Mouse (Mus musculus) intestine, embryonic 16.5 days (tissue): Measurements from ENCODE around the gene Zfp810. TPM values are rescaled to one million over a fixed set of nuclear protein-coding genes. Genes with fewer than 3 reads are reported as not detected.

Source experiments
- ATAC-seq: fragments of 200-750 bp; cut with Nextera tagmentation; 2 replicates; pipeline ENCODE4 v1.8.0; 2017; ENCODE audit warnings: moderate TSS enrichment, moderate library complexity
- H3K27ac ChIP-seq: fragments of 300-500 bp; sonication (generic); 2 replicates; pipeline ENCODE4 v1.5.1; 2014; ENCODE audit warnings: mild to moderate bottlenecking, low read length
- H3K27me3 ChIP-seq: fragments of 300-500 bp; sonication (generic); replicated peaks from 2 replicates; pipeline ENCODE4 v1.6.1; 2014; ENCODE audit warnings: low read length, control low read depth, mixed read lengths; ENCODE audit not compliant: control insufficient read depth, insufficient read depth
- H3K36me3 ChIP-seq: fragments of 300-500 bp; sonication (generic); 2 replicates; pipeline ENCODE4 v1.6.1; 2014; ENCODE audit warnings: low read length, control low read depth; ENCODE audit not compliant: control insufficient read depth, insufficient read depth
- H3K4me1 ChIP-seq: fragments of 300-500 bp; sonication (generic); 2 replicates; pipeline ENCODE4 v1.6.1; 2014; ENCODE audit warnings: low read length, control low read depth, mixed read lengths; ENCODE audit not compliant: control insufficient read depth, insufficient read depth
- H3K4me2 ChIP-seq: fragments of 300-500 bp; sonication (generic); 2 replicates; pipeline ENCODE4 v1.6.1; 2014; ENCODE audit warnings: low read depth, low read length, control low read depth
- H3K4me3 ChIP-seq: fragments of 300-500 bp; sonication (generic); 2 replicates; pipeline ENCODE4 v1.5.1; 2014; ENCODE audit warnings: mild to moderate bottlenecking, low read length
- H3K9ac ChIP-seq: fragments of 300-500 bp; sonication (generic); 2 replicates; pipeline ENCODE4 v1.6.1; 2014; ENCODE audit warnings: low read depth, low read length
- H3K9me3 ChIP-seq: fragments of 300-500 bp; sonication (generic); 2 replicates; pipeline ENCODE4 v1.6.1; 2016; ENCODE audit warnings: low read length, control low read depth; ENCODE audit not compliant: control insufficient read depth
- WGBS: fragments of 180-500 bp; shearing (Covaris S2); extraction: QIAGEN DNeasy Blood & Tissue Kit; methylation state at CpG from one replicate; pipeline ENCODE4 v1.1.7; 2014; 5-methylcytosine and 5-hydroxymethylcytosine counted together
- polyA plus RNA-seq: library from polyadenylated mRNA; unstranded; fragments of >200 nt; fragmentation: Nextera tagmentation; extraction: Ambion mirVana; gene quantifications from 2 replicates; pipeline ENCODE4 v1.2.1, GENCODE M21; 2015

Gene Zfp810
- polyA plus RNA-seq, 1 experiment from 2014 or later = 12.7 TPM

DNA sequence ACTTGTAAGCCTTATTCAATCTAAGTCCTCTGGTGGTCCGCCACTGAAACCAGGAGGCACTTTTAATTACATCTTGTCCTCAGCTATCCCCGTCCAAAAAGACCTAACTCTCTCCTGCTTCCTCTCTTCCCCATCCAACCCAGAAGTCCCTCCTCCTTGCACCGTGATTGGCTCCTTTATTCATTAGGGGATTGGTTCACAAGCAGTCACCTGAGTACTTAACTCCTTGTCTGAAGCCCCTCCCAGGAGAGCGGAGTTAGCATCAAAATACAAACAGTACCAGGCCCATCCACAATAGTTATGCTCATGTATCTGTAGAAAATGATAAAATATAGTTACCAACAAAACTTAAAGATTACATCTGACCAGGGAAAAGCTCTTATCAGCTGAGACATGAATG is 67.4 kb downstream of the Zfp810 start:
- no peak overlapping the region for H3K27ac ChIP-seq
- 97% methylated on average over 4 of the region's 4 CpGs for whole genome bisulfite sequencing

DNA sequence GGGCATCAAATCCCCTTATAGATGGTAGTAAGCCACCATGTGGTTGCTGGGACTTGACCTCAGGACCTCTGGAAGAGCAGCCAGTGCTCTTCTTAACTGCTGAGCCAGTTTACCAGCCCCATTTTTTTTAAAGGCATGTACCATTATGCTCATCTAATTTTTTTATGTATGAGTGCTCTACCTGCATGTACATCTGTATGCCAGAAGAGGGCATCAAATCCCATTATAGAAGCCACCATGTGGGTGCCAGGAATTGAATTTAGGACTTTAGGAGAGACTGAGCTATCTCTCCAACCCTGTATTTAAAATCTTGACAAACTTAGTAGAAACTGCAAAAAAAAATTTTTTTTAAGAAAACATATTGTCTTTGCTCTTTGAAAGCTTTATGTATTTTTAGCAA is 76.9 kb downstream of the Zfp810 start:
- Histone ChIP-seq H3K4me2 (no peak overlapping the region), H3K27ac (no peak overlapping the region), H3K9me3 (no peaks in the 10 kb centered on the region), H3K4me3 (no peak overlapping the region), H3K36me3 (peaks cover 8% of the 10 kb centered on the region), H3K4me1 (no peaks in the 10 kb centered on the region), H3K27me3 (no peaks in the 10 kb centered on the region), H3K9ac (no peak overlapping the region)
- no peak for ATAC-seq

More for the DNA sequence above, 67.4 kb downstream of the Zfp810 start:
- ATAC-seq = no peak
- no peak overlapping the region for H3K4me3 ChIP-seq
- no peaks in the 10 kb centered on the region for H3K4me1 ChIP-seq
- H3K27me3 ChIP-seq = no peaks in the 10 kb centered on the region
- H3K36me3 ChIP-seq = peaks cover 56% of the 10 kb centered on the region
- H3K9me3 ChIP-seq = no peaks in the 10 kb centered on the region
- no peak overlapping the region for H3K4me2 ChIP-seq
- H3K9ac ChIP-seq = no peak overlapping the region

DNA sequence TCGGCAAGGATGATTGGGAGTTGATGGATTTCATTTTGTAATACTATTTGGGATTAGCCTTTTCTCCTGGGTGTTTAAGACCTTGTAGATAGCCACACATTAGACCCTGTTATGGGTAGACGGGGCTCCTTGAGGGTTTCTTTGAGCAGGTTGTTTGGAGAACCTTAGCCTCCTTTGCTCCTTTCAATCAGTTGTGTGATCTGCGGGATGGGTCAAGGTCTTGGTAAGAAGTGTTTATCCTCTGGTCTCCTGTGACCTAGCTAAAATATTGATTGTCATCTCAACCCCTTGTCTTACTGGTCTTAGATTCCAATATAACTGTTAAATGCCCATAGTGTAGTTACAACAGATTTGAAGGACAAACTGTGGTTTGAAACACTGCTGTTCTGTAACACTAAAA is 77.4 kb downstream of the Zfp810 start:
- Histone ChIP-seq H3K27ac (no peak overlapping the region), H3K9ac (no peak overlapping the region), H3K4me1 (no peaks in the 10 kb centered on the region), H3K36me3 (peaks cover 3% of the 10 kb centered on the region; the same call in 1 of the 2 replicates), H3K4me3 (no peak overlapping the region), H3K9me3 (no peaks in the 10 kb centered on the region), H3K27me3 (no peaks in the 10 kb centered on the region), H3K4me2 (no peak overlapping the region)
- 79% methylated on average over 3 of the region's 3 CpGs for WGBS
- no peak for ATAC-seq

DNA sequence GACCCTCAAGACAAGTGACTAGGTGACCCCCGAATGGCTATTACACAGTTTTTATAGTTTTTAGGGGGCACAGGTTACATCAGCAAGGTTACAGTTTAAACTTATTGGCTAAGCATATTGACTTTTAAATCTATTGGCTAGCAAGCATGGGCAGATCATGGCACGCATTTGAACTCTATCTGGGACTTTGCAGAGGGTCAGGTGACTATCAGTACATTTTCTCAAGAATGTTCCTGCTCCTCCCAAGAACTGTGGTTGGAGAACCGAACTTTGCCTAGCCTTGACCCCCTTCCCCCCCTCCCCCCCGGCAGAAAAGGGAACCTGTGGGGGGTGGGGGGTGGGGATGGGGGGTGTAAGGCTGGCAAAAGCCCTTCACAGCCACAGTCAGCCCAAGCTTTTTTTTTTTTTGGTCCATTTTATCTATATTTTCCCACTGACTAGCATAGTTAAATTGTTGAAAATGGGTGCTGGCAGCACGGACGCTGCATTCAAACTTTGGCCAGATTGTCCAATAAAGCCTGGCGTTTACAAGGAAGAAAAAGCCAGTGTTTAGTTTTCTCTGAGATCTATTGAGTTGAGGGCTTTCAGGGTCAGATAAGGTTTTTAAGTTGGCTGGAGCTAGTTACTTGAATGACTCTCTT is 77.9 kb downstream of the Zfp810 start:
- Histone ChIP-seq H3K9me3 (no peaks in the 10 kb centered on the region), H3K36me3 (no peaks in the 10 kb centered on the region), H3K9ac (no peak overlapping the region), H3K4me1 (no peaks in the 10 kb centered on the region), H3K4me2 (no peak overlapping the region), H3K4me3 (no peak overlapping the region), H3K27ac (no peak overlapping the region; the same call in 1 of the 2 replicates), H3K27me3 (no peaks in the 10 kb centered on the region)
- WGBS = 80% methylated on average over 7 of the region's 7 CpGs
- no peak for ATAC-seq

DNA sequence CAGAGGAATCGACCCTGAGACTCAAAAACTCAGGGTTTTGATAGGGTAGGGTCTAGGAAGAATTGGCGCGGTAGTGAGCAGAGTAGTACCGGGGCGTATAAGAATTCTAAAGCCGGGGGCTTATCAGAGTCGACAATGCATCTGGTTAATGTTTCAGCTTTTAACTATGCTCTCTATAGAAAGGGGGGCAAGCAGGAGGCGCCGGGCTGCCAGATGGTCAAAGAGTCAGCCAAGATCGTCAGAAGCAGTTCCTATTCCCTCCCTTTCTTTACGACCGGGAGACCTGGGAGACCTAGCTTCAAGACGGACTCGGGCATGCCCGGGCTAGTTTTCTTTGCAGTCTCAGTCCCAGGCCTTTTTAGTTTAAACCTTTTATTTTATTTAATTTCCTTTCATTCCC is 80.6 kb downstream of the Zfp810 start:
- no peak overlapping the region for H3K9ac ChIP-seq
- H3K4me3 ChIP-seq = peak overlapping the region; percentile 28; the same call in 1 of the 2 replicates
- H3K36me3 ChIP-seq = no peaks in the 10 kb centered on the region
- no peaks in the 10 kb centered on the region for H3K9me3 ChIP-seq
- ATAC-seq = no peak
- no peaks in the 10 kb centered on the region for H3K27me3 ChIP-seq
- peaks cover 2% of the 10 kb centered on the region; the same call in 1 of the 2 replicates for H3K4me1 ChIP-seq
- WGBS = 59% methylated on average over 15 of the region's 15 CpGs
- H3K27ac ChIP-seq = peak overlapping the region; percentile 37
- H3K4me2 ChIP-seq = 0 out of 2 replicates have a peak overlapping the region, but pooled peaks have one; percentile 25

Other genes starting within 250 kb of the Zfp810 start
- not detected in 2 replicates for gene Gm49318, start 236.4 kb downstream of the Zfp810 start, polyA plus RNA-seq
- gene Zfp653, start 236.3 kb downstream of the Zfp810 start, polyA plus RNA-seq = 9.2 and 9.7 TPM in 2 replicates
- gene Ecsit, start 222.2 kb downstream of the Zfp810 start, polyA plus RNA-seq = 50.8 and 54.2 TPM in 2 replicates
- 324 and 348 TPM in 2 replicates for gene Cnn1, start 208.4 kb downstream of the Zfp810 start, polyA plus RNA-seq
- 134 and 157 TPM in 2 replicates for gene Elof1, start 190.5 kb downstream of the Zfp810 start, polyA plus RNA-seq
- 78.2 and 87.5 TPM in 2 replicates for gene Acp5, start 171.9 kb downstream of the Zfp810 start, polyA plus RNA-seq
- gene Pigyl, start 150.8 kb downstream of the Zfp810 start, polyA plus RNA-seq = 93.1 and 94.5 TPM in 2 replicates
- 0.58 and 0.65 TPM in 2 replicates for gene Zfp872, start 119.6 kb downstream of the Zfp810 start, polyA plus RNA-seq
- 19.1 and 21.8 TPM in 2 replicates for gene Zfp809, start 81.9 kb downstream of the Zfp810 start, polyA plus RNA-seq
- 3.1 and 3.9 TPM in 2 replicates for gene Zfp599, start 47.8 kb downstream of the Zfp810 start, polyA plus RNA-seq
- gene Anln, start 81.5 kb upstream of the Zfp810 start, polyA plus RNA-seq = 35.7 and 36.0 TPM in 2 replicates
- gene 9530077C05Rik, start 103.9 kb upstream of the Zfp810 start, polyA plus RNA-seq = 3.0 and 3.4 TPM in 2 replicates
- not detected in 2 replicates for gene Gm17545, start 146.6 kb upstream of the Zfp810 start, polyA plus RNA-seq
- gene Rp9, start 162.1 kb upstream of the Zfp810 start, polyA plus RNA-seq = 58.3 and 58.4 TPM in 2 replicates
- 11.8 and 12.6 TPM in 2 replicates for gene Bbs9, start 168.1 kb upstream of the Zfp810 start, polyA plus RNA-seq